Mouse (Mus musculus): ENCODE measurements around the gene Kat5. TPM values are rescaled to one million over a fixed set of nuclear protein-coding genes. Genes with fewer than 3 reads are reported as not detected.

Gene Kat5
- polyA plus RNA-seq, 1 experiment from 2014 or later = 83.1 TPM

- no peak overlapping the region for H3K4me2 ChIP-seq (ENCODE audit: low read length)
- 89% methylated on average over 10 of the region's 10 CpGs for WGBS
Observed at GRCm38 (mm10) chr19:5569521-5569920, 40.5 kb downstream of the Kat5 start.

GRCm38 (mm10) chr19:5568470-5569140 is 41.4 kb downstream of the Kat5 start:
- H3K4me2 ChIP-seq (ENCODE audit: low read length) = peak overlapping the region; percentile 93
- peak overlapping the region; percentile 79 for H3K4me3 ChIP-seq (ENCODE audit: low read depth, low read length)
- H3K27ac ChIP-seq (ENCODE audit: low read length) = peak overlapping the region; percentile 86
- H3K9me3 ChIP-seq (replicated peaks; ENCODE audit: control insufficient read depth, low read length, poor library complexity, severe bottlenecking) = no peaks in the 10 kb centered on the region
- peaks cover 8% of the 10 kb centered on the region; the same call in 1 of the 2 replicates for H3K36me3 ChIP-seq (ENCODE audit: control insufficient read depth, insufficient read depth, low read length)
- peaks cover 3% of the 10 kb centered on the region; the same call in 1 of the 2 replicates for H3K27me3 ChIP-seq (ENCODE audit: control insufficient read depth, insufficient read depth, low read depth, low read length)
- peak; percentile 5; the same call in 1 of the 2 replicates for ATAC-seq
- peak overlapping the region; percentile 83 for H3K9ac ChIP-seq (ENCODE audit: low read depth, low read length)
- 9% methylated on average over 27 of the region's 27 CpGs for WGBS
- peaks cover 13% of the 10 kb centered on the region for H3K4me1 ChIP-seq (ENCODE audit: control insufficient read depth, insufficient read depth, low read length)

More at GRCm38 (mm10) chr19:5569521-5569920, 40.5 kb downstream of the Kat5 start:
- Histone ChIP-seq H3K27me3 (ENCODE audit: control insufficient read depth, insufficient read depth, low read depth, low read length) (peaks cover 3% of the 10 kb centered on the region; the same call in 1 of the 2 replicates), H3K4me1 (ENCODE audit: control insufficient read depth, insufficient read depth, low read length) (peaks cover 13% of the 10 kb centered on the region), H3K9me3 (replicated peaks; ENCODE audit: control insufficient read depth, low read length, poor library complexity, severe bottlenecking) (no peaks in the 10 kb centered on the region), H3K9ac (ENCODE audit: low read depth, low read length) (no peak overlapping the region), H3K27ac (ENCODE audit: low read length) (no peak overlapping the region), H3K36me3 (ENCODE audit: control insufficient read depth, insufficient read depth, low read length) (peaks cover 8% of the 10 kb centered on the region; the same call in 1 of the 2 replicates), H3K4me3 (ENCODE audit: low read depth, low read length) (no peak overlapping the region)
- ATAC-seq = no peak

GRCm38 (mm10) chr19:5567534-5568469 is 42.2 kb downstream of the Kat5 start, which contains the start of gene Ap5b1:
Gene Ap5b1, plus strand, starts transcription at chr19:5568025.
- H3K27me3 ChIP-seq (ENCODE audit: control insufficient read depth, insufficient read depth, low read depth, low read length) = peaks cover 3% of the 10 kb centered on the region; the same call in 1 of the 2 replicates
- peaks cover 13% of the 10 kb centered on the region for H3K4me1 ChIP-seq (ENCODE audit: control insufficient read depth, insufficient read depth, low read length)
- peaks cover 8% of the 10 kb centered on the region; the same call in 1 of the 2 replicates for H3K36me3 ChIP-seq (ENCODE audit: control insufficient read depth, insufficient read depth, low read length)
- peak within 1 kb of the TSS; percentile 79 for H3K4me3 ChIP-seq (ENCODE audit: low read depth, low read length)
- H3K9me3 ChIP-seq (replicated peaks; ENCODE audit: control insufficient read depth, low read length, poor library complexity, severe bottlenecking) = no peaks in the 10 kb centered on the region
- ATAC-seq = peak; percentile 91
- under 1% methylated on average over 85 of the region's 102 CpGs for WGBS
- H3K27ac ChIP-seq (ENCODE audit: low read length) = peak within 1 kb of the TSS; percentile 86
- peak within 1 kb of the TSS; percentile 83 for H3K9ac ChIP-seq (ENCODE audit: low read depth, low read length)
- peak within 1 kb of the TSS; percentile 93 for H3K4me2 ChIP-seq (ENCODE audit: low read length)

- WGBS = 2% methylated on average over 26 of the region's 26 CpGs
- Histone ChIP-seq H3K36me3 (ENCODE audit: control insufficient read depth, insufficient read depth, low read length) (peaks cover 8% of the 10 kb centered on the region; the same call in 1 of the 2 replicates), H3K4me2 (ENCODE audit: low read length) (peak overlapping the region; percentile 93), H3K27me3 (ENCODE audit: control insufficient read depth, insufficient read depth, low read depth, low read length) (peaks cover 8% of the 10 kb centered on the region), H3K27ac (ENCODE audit: low read length) (peak overlapping the region; percentile 86), H3K9ac (ENCODE audit: low read depth, low read length) (peak overlapping the region; percentile 83), H3K4me3 (ENCODE audit: low read depth, low read length) (peak overlapping the region; percentile 79), H3K4me1 (ENCODE audit: control insufficient read depth, insufficient read depth, low read length) (peaks cover 13% of the 10 kb centered on the region), H3K9me3 (replicated peaks; ENCODE audit: control insufficient read depth, low read length, poor library complexity, severe bottlenecking) (no peaks in the 10 kb centered on the region)
- ATAC-seq = peak; percentile 16; the same call in 1 of the 2 replicates
Observed at GRCm38 (mm10) chr19:5567180-5567533, 42.9 kb downstream of the Kat5 start.

GRCm38 (mm10) chr19:5566316-5566715 is 43.7 kb downstream of the Kat5 start:
- peaks cover 8% of the 10 kb centered on the region; the same call in 1 of the 2 replicates for H3K36me3 ChIP-seq (ENCODE audit: control insufficient read depth, insufficient read depth, low read length)
- WGBS = 50% methylated on average over 5 of the region's 5 CpGs
- no peak overlapping the region; the same call in 1 of the 2 replicates for H3K9ac ChIP-seq (ENCODE audit: low read depth, low read length)
- no peaks in the 10 kb centered on the region for H3K9me3 ChIP-seq (replicated peaks; ENCODE audit: control insufficient read depth, low read length, poor library complexity, severe bottlenecking)
- peaks cover 13% of the 10 kb centered on the region for H3K4me1 ChIP-seq (ENCODE audit: control insufficient read depth, insufficient read depth, low read length)
- ATAC-seq = no peak
- no peak overlapping the region for H3K4me2 ChIP-seq (ENCODE audit: low read length)
- no peak overlapping the region for H3K27ac ChIP-seq (ENCODE audit: low read length)
- peaks cover 16% of the 10 kb centered on the region for H3K27me3 ChIP-seq (ENCODE audit: control insufficient read depth, insufficient read depth, low read depth, low read length)
- H3K4me3 ChIP-seq (ENCODE audit: low read depth, low read length) = no peak overlapping the region

GRCm38 (mm10) chr19:5562776-5563175 is 47.3 kb downstream of the Kat5 start:
- WGBS = 93% methylated on average over 10 of the region's 10 CpGs
- Histone ChIP-seq H3K4me1 (ENCODE audit: control insufficient read depth, insufficient read depth, low read length) (peaks cover 21% of the 10 kb centered on the region), H3K27ac (ENCODE audit: low read length) (no peak overlapping the region), H3K4me3 (ENCODE audit: low read depth, low read length) (no peak overlapping the region), H3K27me3 (ENCODE audit: control insufficient read depth, insufficient read depth, low read depth, low read length) (peaks cover 47% of the 10 kb centered on the region), H3K9me3 (replicated peaks; ENCODE audit: control insufficient read depth, low read length, poor library complexity, severe bottlenecking) (no peaks in the 10 kb centered on the region), H3K36me3 (ENCODE audit: control insufficient read depth, insufficient read depth, low read length) (no peaks in the 10 kb centered on the region), H3K9ac (ENCODE audit: low read depth, low read length) (no peak overlapping the region), H3K4me2 (ENCODE audit: low read length) (no peak overlapping the region)
- ATAC-seq = no peak

- WGBS = 60% methylated on average over 3 of the region's 3 CpGs
- peaks cover 17% of the 10 kb centered on the region for H3K4me1 ChIP-seq (ENCODE audit: control insufficient read depth, insufficient read depth, low read length)
Observed at GRCm38 (mm10) chr19:5561886-5562285, 48.2 kb downstream of the Kat5 start.

GRCm38 (mm10) chr19:5561252-5561790 is 48.7 kb downstream of the Kat5 start:
- no peak for ATAC-seq
- H3K27me3 ChIP-seq (ENCODE audit: control insufficient read depth, insufficient read depth, low read depth, low read length) = peaks cover 59% of the 10 kb centered on the region
- H3K9me3 ChIP-seq (replicated peaks; ENCODE audit: control insufficient read depth, low read length, poor library complexity, severe bottlenecking) = no peaks in the 10 kb centered on the region
- peak overlapping the region; percentile 82 for H3K4me2 ChIP-seq (ENCODE audit: low read length)
- peak overlapping the region; percentile 45; the same call in 1 of the 2 replicates for H3K9ac ChIP-seq (ENCODE audit: low read depth, low read length)
- H3K4me1 ChIP-seq (ENCODE audit: control insufficient read depth, insufficient read depth, low read length) = peaks cover 14% of the 10 kb centered on the region
- no peaks in the 10 kb centered on the region for H3K36me3 ChIP-seq (ENCODE audit: control insufficient read depth, insufficient read depth, low read length)
- H3K4me3 ChIP-seq (ENCODE audit: low read depth, low read length) = peak overlapping the region; percentile 38
- no peak overlapping the region for H3K27ac ChIP-seq (ENCODE audit: low read length)
- WGBS = 23% methylated on average over 10 of the region's 10 CpGs

More at GRCm38 (mm10) chr19:5561886-5562285, 48.2 kb downstream of the Kat5 start:
- Histone ChIP-seq H3K36me3 (ENCODE audit: control insufficient read depth, insufficient read depth, low read length) (no peaks in the 10 kb centered on the region), H3K27me3 (ENCODE audit: control insufficient read depth, insufficient read depth, low read depth, low read length) (peaks cover 53% of the 10 kb centered on the region), H3K9ac (ENCODE audit: low read depth, low read length) (no peak overlapping the region), H3K9me3 (replicated peaks; ENCODE audit: control insufficient read depth, low read length, poor library complexity, severe bottlenecking) (no peaks in the 10 kb centered on the region), H3K4me2 (ENCODE audit: low read length) (no peak overlapping the region), H3K27ac (ENCODE audit: low read length) (no peak overlapping the region), H3K4me3 (ENCODE audit: low read depth, low read length) (no peak overlapping the region)
- no peak for ATAC-seq

Measured in midbrain, embryonic 16.5 days (tissue).